Comparison of ENCODE assay signal across 8 mouse cellular contexts in genomic region chr15:99972989-99973911, GRCm38 (mm10). TPM values are rescaled to one million over a fixed set of nuclear protein-coding genes. Genes with fewer than 3 reads are reported as not detected.
DNase-seq lines count a peak whose midpoint lies in the region; ATAC-seq and TF ChIP-seq lines count a peak whose summit lies in the region.

No protein-coding gene starts in this region.

- ATAC-seq in erythroid progenitor cell, adult 5-6 weeks (replicated peaks; ENCODE audit: low FRiP score, poor library complexity, severe bottlenecking): peak; percentile 52
- ATAC-seq in hindbrain, embryonic 11.5 days (ENCODE audit: low FRiP score): peak; percentile 88
- peak; percentile 53 for ATAC-seq in megakaryocyte, adult 5-6 weeks (ENCODE audit: poor library complexity, severe bottlenecking)

- H3K9ac ChIP-seq in hindbrain, embryonic 11.5 days (ENCODE audit: low read depth, low read length): peak overlapping the region; percentile 84

- no peak for TF ChIP-seq POLR2A in bone marrow macrophage, adult 2 months (IDR thresholded peaks at IDR 0.05; ENCODE audit: borderline replicate concordance, low read depth, low read length)

- peak; percentile 31 for DNase-seq in MEL-GATA-1-ER (ENCODE audit: extremely low read depth, low read depth)
- peak; percentile 79 for DNase-seq in hindbrain, embryonic 11.5 days (ENCODE audit: low spot score)
- DNase-seq in layer of hippocampus, postnatal 10 days (ENCODE audit: low spot score in 2 of 2): peak; percentile 10 to 13
- peak; percentile 32 to 34 for DNase-seq in right cerebral cortex, postnatal 10 days (ENCODE audit: low spot score in 2 of 2)
- DNase-seq in frontal cortex, postnatal 36 days (ENCODE audit: low spot score in 2 of 2): no peak

- TF ChIP-seq CTCF in bone marrow macrophage, adult 2 months (IDR thresholded peaks at IDR 0.05; ENCODE audit: low read depth, low read length): no peak

- no peaks in the 10 kb centered on the region for H3K27me3 ChIP-seq in hindbrain, embryonic 11.5 days (ENCODE audit: control insufficient read depth, insufficient read depth, low read length)

- H3K4me3 ChIP-seq in bone marrow macrophage, adult 2 months (ENCODE audit: insufficient read depth, low read length): peak overlapping the region; percentile 93
- peak overlapping the region; percentile 95 for H3K4me3 ChIP-seq in hindbrain, embryonic 11.5 days (ENCODE audit: low read depth, low read length)

- no peaks in the 10 kb centered on the region for H3K36me3 ChIP-seq in hindbrain, embryonic 11.5 days (ENCODE audit: control insufficient read depth, insufficient read depth, low read length)

- WGBS in hindbrain, embryonic 11.5 days: under 1% methylated on average over 59 of the region's 84 CpGs

- H3K9me3 ChIP-seq in hindbrain, embryonic 11.5 days (ENCODE audit: control insufficient read depth, low read length): no peaks in the 10 kb centered on the region

- H3K27ac ChIP-seq in bone marrow macrophage, adult 2 months (ENCODE audit: insufficient read depth, low read depth, low read length): peak overlapping the region; percentile 85
- peak overlapping the region; percentile 96 for H3K27ac ChIP-seq in hindbrain, embryonic 11.5 days (ENCODE audit: low read depth, low read length)

- peak overlapping the region; percentile 79 for H3K4me2 ChIP-seq in hindbrain, embryonic 11.5 days (replicated peaks; ENCODE audit: low read depth, low read length)

- peaks cover 30% of the 10 kb centered on the region for H3K4me1 ChIP-seq in bone marrow macrophage, adult 2 months (ENCODE audit: control insufficient read depth, insufficient read depth, low read length)
- no peaks in the 10 kb centered on the region for H3K4me1 ChIP-seq in hindbrain, embryonic 11.5 days (replicated peaks; ENCODE audit: control insufficient read depth, insufficient read depth, low read length)

RNA-seq across cellular contexts. Expression of gene Larp4, which starts 3.4 kb away (rescaled TPM):
- polyA plus RNA-seq in bone marrow macrophage, adult 2 months (2012; ENCODE audit: insufficient read depth, insufficient read length, missing spikeins): 26.4 and 27.0 TPM in 2 replicates
- 28.5 and 40.7 TPM in 2 replicates for total RNA-seq in erythroid progenitor cell, adult 5-6 weeks (2015; ENCODE audit: low replicate concordance)
- 13.3 and 22.2 TPM in 2 replicates for total RNA-seq in erythroid progenitor cell, adult 5-6 weeks (2017; ENCODE audit: low replicate concordance)
- 34.2 and 38.8 TPM in 2 replicates for polyA plus RNA-seq in hindbrain, embryonic 11.5 days (2014; fragmentation: Nextera tagmentation; extraction: Ambion mirVana)
- total RNA-seq in layer of hippocampus, postnatal 10 days (2021): 10 to 100 TPM; 48.8 to 53.9 TPM
- 58.8 and 75.1 TPM in 2 replicates for total RNA-seq in megakaryocyte, adult 5-6 weeks (2015)
- 42.6 and 42.9 TPM in 2 replicates for total RNA-seq in megakaryocyte, adult 5-6 weeks (2017)

RNA-seq across cellular contexts. Expression of gene Fam186a, which starts 6.4 kb away (rescaled TPM):
- polyA plus RNA-seq in bone marrow macrophage, adult 2 months (2012; ENCODE audit: insufficient read depth, insufficient read length, missing spikeins): not detected in 2 replicates
- not detected in 2 replicates for total RNA-seq in erythroid progenitor cell, adult 5-6 weeks (2015; ENCODE audit: low replicate concordance)
- total RNA-seq in erythroid progenitor cell, adult 5-6 weeks (2017; ENCODE audit: low replicate concordance): not detected in 2 replicates
- polyA plus RNA-seq in hindbrain, embryonic 11.5 days (2014; fragmentation: Nextera tagmentation; extraction: Ambion mirVana): 0.05 TPM in 1 of 2 replicates, not detected in the other
- under 1 TPM; 0.04 to 0.18 TPM for total RNA-seq in layer of hippocampus, postnatal 10 days (2021)
- total RNA-seq in megakaryocyte, adult 5-6 weeks (2015): not detected in 2 replicates
- total RNA-seq in megakaryocyte, adult 5-6 weeks (2017): not detected in 2 replicates

Comparison
In these comparisons a context has a peak if more than half of its experiments do, and no peak if none do; other contexts are left out.
1. DNase-seq: peak in MEL-GATA-1-ER (single experiment), hindbrain, embryonic 11.5 days (single experiment), layer of hippocampus, postnatal 10 days (2 of 2) and right cerebral cortex, postnatal 10 days (2 of 2); none in frontal cortex, postnatal 36 days (0 of 2).
2. Peak in every context shown above with its lines, with median percentiles within 50 percentile points of each other: ATAC-seq.